Comparison of ENCODE assay signal across 8 mouse cellular contexts in the genomic region with DNA sequence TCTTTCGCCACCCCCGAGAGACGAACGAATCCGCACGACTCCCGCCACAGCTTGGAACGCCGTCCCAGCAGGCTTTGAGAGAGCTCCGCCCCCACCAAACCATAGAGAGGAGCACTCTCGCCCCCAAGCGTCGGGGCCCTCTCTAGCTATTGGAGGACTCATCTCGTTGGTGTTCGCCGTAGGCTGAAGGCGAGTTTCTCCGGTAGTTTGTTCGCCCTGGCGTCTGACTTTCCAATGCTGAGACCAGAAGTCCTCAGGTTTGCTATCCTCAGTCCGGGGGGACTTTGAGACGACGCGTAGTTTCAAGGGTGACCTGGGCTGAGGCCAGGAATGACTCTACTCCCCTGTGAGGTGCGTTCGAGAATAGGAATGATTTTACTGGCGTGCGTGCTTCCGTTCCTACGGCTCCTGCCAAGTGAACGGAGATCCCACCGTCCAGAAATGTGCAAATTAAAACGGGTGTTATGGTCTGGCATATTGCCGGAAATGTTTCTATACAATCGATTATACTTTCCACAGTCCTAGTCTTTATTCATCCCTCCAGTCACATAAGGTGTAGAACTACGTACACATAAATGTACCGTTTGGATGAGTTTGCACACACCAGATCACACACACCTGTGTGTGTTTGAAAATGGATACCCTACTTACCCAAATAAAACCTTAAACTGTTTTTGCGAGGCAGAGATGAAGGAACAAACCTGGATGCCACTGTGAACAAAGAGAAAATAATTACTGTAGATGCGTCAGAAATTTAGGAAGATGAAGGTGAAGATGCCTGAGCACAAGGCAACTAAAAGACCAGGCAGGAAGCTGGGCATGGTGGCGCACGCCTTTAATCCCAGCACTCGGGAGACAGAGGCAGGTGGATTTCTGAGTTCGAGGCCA. TPM values are rescaled to one million over a fixed set of nuclear protein-coding genes. Genes with fewer than 3 reads are reported as not detected.
DNase-seq lines count a peak whose midpoint lies in the region; ATAC-seq lines count a peak whose summit lies in the region.

A gene (minus strand): TSS at position 76 of the 888 bp plus-strand sequence.
A gene (plus strand): TSS at position 169 of the 888 bp plus-strand sequence.

- WGBS in hindbrain, embryonic 14.5 days = 3% methylated on average over 42 of the region's 43 CpGs

- H3K27ac ChIP-seq in hindbrain, embryonic 14.5 days = peak within 1 kb of the TSS; percentile 76

- peak within 1 kb of the TSS; percentile 75 for H3K9ac ChIP-seq in hindbrain, embryonic 14.5 days

- no peaks in the 10 kb centered on the region for H3K9me3 ChIP-seq in hindbrain, embryonic 14.5 days (ENCODE audit: control insufficient read depth, low read length)

- DNase-seq in R1 (ENCODE audit: low read depth, low spot score) = peak; percentile 96
- peak; percentile 89 to 93 for DNase-seq in cerebellum, postnatal 25 days
- peak; percentile 79 to 84 for DNase-seq in frontal cortex, postnatal 25 days (ENCODE audit: low spot score in 2 of 2)
- peak; percentile 93 for DNase-seq in hindbrain, embryonic 14.5 days (ENCODE audit: low spot score)
- DNase-seq in layer of hippocampus, postnatal 36 days = peak; percentile 87 to 91
- DNase-seq in lung, postnatal 36 days = peak; percentile 93
- DNase-seq in retina, postnatal 1 day = peak; percentile 97
- DNase-seq in urinary bladder, adult 18-20 months (ENCODE audit: low spot score in 2 of 2) = peak; percentile 84 to 89

- no peaks in the 10 kb centered on the region for H3K36me3 ChIP-seq in hindbrain, embryonic 14.5 days (replicated peaks; ENCODE audit: control insufficient read depth, insufficient read depth)

- peaks cover 8% of the 10 kb centered on the region; the same call in 1 of the 2 replicates for H3K4me1 ChIP-seq in hindbrain, embryonic 14.5 days (replicated peaks; ENCODE audit: control insufficient read depth, insufficient read depth, low read length)

- H3K4me3 ChIP-seq in hindbrain, embryonic 14.5 days (replicated peaks; ENCODE audit: low read length) = peak within 1 kb of the TSS; percentile 56

- ATAC-seq in hindbrain, embryonic 14.5 days (ENCODE audit: low FRiP score) = peak; percentile 99

- no peaks in the 10 kb centered on the region for H3K27me3 ChIP-seq in hindbrain, embryonic 14.5 days (ENCODE audit: control insufficient read depth, insufficient read depth, low read length)

- H3K4me2 ChIP-seq in hindbrain, embryonic 14.5 days (replicated peaks) = peak within 1 kb of the TSS; percentile 75

RNA-seq across cellular contexts. Expression of the first gene that starts in this region (rescaled TPM):
- polyA plus RNA-seq in hindbrain, embryonic 14.5 days (2014; fragmentation: Nextera tagmentation; extraction: Ambion mirVana) = 5.5 and 5.7 TPM in 2 replicates
- total RNA-seq in layer of hippocampus, postnatal 36 days (2021) = 1 to 10 TPM in 1 of 2 experiments, under 1 TPM in 1; 0.91 to 1.8 TPM

RNA-seq across cellular contexts. Expression of the second gene that starts in this region (rescaled TPM):
- polyA plus RNA-seq in hindbrain, embryonic 14.5 days (2014; fragmentation: Nextera tagmentation; extraction: Ambion mirVana) = 8.2 and 9.1 TPM in 2 replicates
- total RNA-seq in layer of hippocampus, postnatal 36 days (2021) = 1 to 10 TPM; 6.9 to 7.2 TPM

Comparison
In these comparisons a context has a peak if more than half of its experiments do, and no peak if none do; other contexts are left out.
1. Peak in every context shown above with its lines: DNase-seq, ATAC-seq, H3K4me3 ChIP-seq and H3K27ac ChIP-seq.